Mouse (Mus musculus) neural tube, embryonic 14.5 days (tissue): ENCODE results near the gene Slc5a10. TPM values are rescaled to one million over a fixed set of nuclear protein-coding genes. Genes with fewer than 3 reads are reported as not detected.

Experiments
- ATAC-seq: fragments of 200-750 bp; cut with Nextera tagmentation; 2 replicates; pipeline ENCODE4 v1.8.0; 2017; ENCODE audit warnings: low read depth, mild to moderate bottlenecking, moderate TSS enrichment, moderate library complexity
- H3K27ac ChIP-seq: fragments of 300-500 bp; sonication (generic); 2 replicates; pipeline ENCODE4 v1.5.1; 2014; ENCODE audit warnings: low read depth, mild to moderate bottlenecking, control low read depth, low read length, moderate library complexity, mixed read lengths
- H3K27me3 ChIP-seq: fragments of 300-500 bp; sonication (generic); 2 replicates; pipeline ENCODE4 v1.6.1; 2014; ENCODE audit warnings: low read length; ENCODE audit not compliant: control insufficient read depth, insufficient read depth
- H3K36me3 ChIP-seq: fragments of 300-500 bp; sonication (generic); 2 replicates; pipeline ENCODE4 v1.6.1; 2014; ENCODE audit warnings: low read length, mixed read lengths; ENCODE audit not compliant: control insufficient read depth, insufficient read depth
- H3K4me1 ChIP-seq: fragments of 300-500 bp; sonication (generic); 2 replicates; pipeline ENCODE4 v1.6.1; 2014; ENCODE audit warnings: low read length; ENCODE audit not compliant: control insufficient read depth, insufficient read depth
- H3K4me2 ChIP-seq: fragments of 300-500 bp; sonication (generic); 2 replicates; pipeline ENCODE4 v1.6.1; 2014; ENCODE audit warnings: mild to moderate bottlenecking, low read depth, low read length, control low read depth
- H3K4me3 ChIP-seq: fragments of 300-500 bp; sonication (generic); 2 replicates; pipeline ENCODE4 v1.5.1; 2014; ENCODE audit warnings: low read depth, low read length, control low read depth, mixed read lengths
- H3K9ac ChIP-seq: fragments of 300-500 bp; sonication (generic); replicated peaks from 2 replicates; pipeline ENCODE4 v1.6.1; 2014; ENCODE audit warnings: low read depth, mild to moderate bottlenecking, control low read depth, low read length, mixed read lengths
- H3K9me3 ChIP-seq: fragments of 300-500 bp; sonication (generic); 2 replicates; pipeline ENCODE4 v1.6.1; 2016; ENCODE audit warnings: low read length; ENCODE audit not compliant: control insufficient read depth
- WGBS: fragments of 180-500 bp; shearing (Covaris S2); extraction: QIAGEN DNeasy Blood & Tissue Kit; methylation state at CpG from one replicate; pipeline ENCODE4 v1.1.7; 2014; 5-methylcytosine and 5-hydroxymethylcytosine counted together
- polyA plus RNA-seq: library from polyadenylated mRNA; unstranded; fragments of >200 nt; fragmentation: Nextera tagmentation; extraction: Ambion mirVana; gene quantifications from 2 replicates; pipeline ENCODE4 v1.2.1, GENCODE M21; 2014

The Slc5a10 gene
- polyA plus RNA-seq, 1 experiment from 2014 or later: not detected

GRCm38 (mm10) chr11:61658360-61658922, 62.2 kb downstream of the Slc5a10 start:
- H3K4me1 ChIP-seq: no peaks in the 10 kb centered on the region
- H3K36me3 ChIP-seq: no peaks in the 10 kb centered on the region
- no peaks in the 10 kb centered on the region for H3K9me3 ChIP-seq
- no peak overlapping the region for H3K9ac ChIP-seq
- no peak for ATAC-seq
- H3K4me3 ChIP-seq: no peak overlapping the region
- no peak overlapping the region for H3K27ac ChIP-seq
- 91% methylated on average over 3 of the region's 3 CpGs for WGBS
- H3K4me2 ChIP-seq: no peak overlapping the region
- H3K27me3 ChIP-seq: no peaks in the 10 kb centered on the region

GRCm38 (mm10) chr11:61657432-61657831, 63.2 kb downstream of the Slc5a10 start:
- WGBS: 83% methylated on average over 2 of the region's 2 CpGs
- Histone ChIP-seq H3K4me1 (no peaks in the 10 kb centered on the region), H3K4me3 (no peak overlapping the region), H3K36me3 (no peaks in the 10 kb centered on the region), H3K9me3 (no peaks in the 10 kb centered on the region), H3K4me2 (no peak overlapping the region), H3K27me3 (no peaks in the 10 kb centered on the region), H3K9ac (no peak overlapping the region), H3K27ac (no peak overlapping the region)
- ATAC-seq: no peak

GRCm38 (mm10) chr11:61656148-61656850, 64.3 kb downstream of the Slc5a10 start:
- Histone ChIP-seq H3K4me3 (no peak overlapping the region), H3K9me3 (no peaks in the 10 kb centered on the region), H3K36me3 (no peaks in the 10 kb centered on the region), H3K27ac (no peak overlapping the region), H3K9ac (no peak overlapping the region), H3K4me2 (no peak overlapping the region), H3K27me3 (no peaks in the 10 kb centered on the region), H3K4me1 (no peaks in the 10 kb centered on the region)
- 80% methylated on average over 6 of the region's 6 CpGs for WGBS
- ATAC-seq: no peak

GRCm38 (mm10) chr11:61655649-61656048, 65.0 kb downstream of the Slc5a10 start:
- WGBS: 48% methylated on average over 4 of the region's 4 CpGs
- Histone ChIP-seq H3K4me2 (no peak overlapping the region), H3K9ac (no peak overlapping the region), H3K4me3 (no peak overlapping the region), H3K27me3 (no peaks in the 10 kb centered on the region), H3K27ac (no peak overlapping the region), H3K4me1 (no peaks in the 10 kb centered on the region), H3K9me3 (no peaks in the 10 kb centered on the region), H3K36me3 (no peaks in the 10 kb centered on the region)
- no peak for ATAC-seq

- H3K9ac ChIP-seq: no peak overlapping the region
- no peak overlapping the region for H3K4me3 ChIP-seq
- no peaks in the 10 kb centered on the region for H3K27me3 ChIP-seq
- no peaks in the 10 kb centered on the region for H3K36me3 ChIP-seq
- ATAC-seq: no peak
- H3K4me2 ChIP-seq: no peak overlapping the region
- H3K4me1 ChIP-seq: no peaks in the 10 kb centered on the region
- 94% methylated on average over 4 of the region's 4 CpGs for WGBS
- H3K9me3 ChIP-seq: no peaks in the 10 kb centered on the region
- H3K27ac ChIP-seq: no peak overlapping the region
These were observed 65.8 kb downstream of the Slc5a10 start for GRCm38 (mm10) chr11:61654786-61655311.

- Histone ChIP-seq H3K9me3 (no peaks in the 10 kb centered on the region), H3K36me3 (no peaks in the 10 kb centered on the region), H3K9ac (no peak overlapping the region), H3K4me2 (no peak overlapping the region), H3K4me3 (no peak overlapping the region), H3K4me1 (no peaks in the 10 kb centered on the region), H3K27me3 (no peaks in the 10 kb centered on the region), H3K27ac (no peak overlapping the region)
- 77% methylated on average over 2 of the region's 2 CpGs for WGBS
- ATAC-seq: no peak
These were observed 67.1 kb downstream of the Slc5a10 start for GRCm38 (mm10) chr11:61653568-61653967.

- no peak within 1 kb of the TSS for H3K4me3 ChIP-seq
- 71% methylated on average over 10 of the region's 10 CpGs for WGBS
- no peak within 1 kb of the TSS for H3K4me2 ChIP-seq
- no peaks in the 10 kb centered on the region for H3K27me3 ChIP-seq
- no peaks in the 10 kb centered on the region for H3K36me3 ChIP-seq
- no peaks in the 10 kb centered on the region for H3K9me3 ChIP-seq
- no peak within 1 kb of the TSS for H3K9ac ChIP-seq
- no peaks in the 10 kb centered on the region for H3K4me1 ChIP-seq
- no peak within 1 kb of the TSS for H3K27ac ChIP-seq
- ATAC-seq: no peak
These were observed 67.8 kb downstream of the Slc5a10 start, which contains the start of gene Grap for GRCm38 (mm10) chr11:61652686-61653447. TSS of gene Grap (plus strand) at chr11:61653265.

- Histone ChIP-seq H3K27ac (no peak overlapping the region), H3K27me3 (no peaks in the 10 kb centered on the region), H3K4me3 (no peak overlapping the region), H3K36me3 (no peaks in the 10 kb centered on the region), H3K9me3 (no peaks in the 10 kb centered on the region), H3K9ac (no peak overlapping the region), H3K4me1 (no peaks in the 10 kb centered on the region), H3K4me2 (no peak overlapping the region)
- ATAC-seq: no peak
- 91% methylated on average over 5 of the region's 5 CpGs for WGBS
These were observed 68.4 kb downstream of the Slc5a10 start for GRCm38 (mm10) chr11:61652216-61652615.
